Mouse (Mus musculus): ENCODE results near the gene Fgf4.

The Fgf4 gene

DNA sequence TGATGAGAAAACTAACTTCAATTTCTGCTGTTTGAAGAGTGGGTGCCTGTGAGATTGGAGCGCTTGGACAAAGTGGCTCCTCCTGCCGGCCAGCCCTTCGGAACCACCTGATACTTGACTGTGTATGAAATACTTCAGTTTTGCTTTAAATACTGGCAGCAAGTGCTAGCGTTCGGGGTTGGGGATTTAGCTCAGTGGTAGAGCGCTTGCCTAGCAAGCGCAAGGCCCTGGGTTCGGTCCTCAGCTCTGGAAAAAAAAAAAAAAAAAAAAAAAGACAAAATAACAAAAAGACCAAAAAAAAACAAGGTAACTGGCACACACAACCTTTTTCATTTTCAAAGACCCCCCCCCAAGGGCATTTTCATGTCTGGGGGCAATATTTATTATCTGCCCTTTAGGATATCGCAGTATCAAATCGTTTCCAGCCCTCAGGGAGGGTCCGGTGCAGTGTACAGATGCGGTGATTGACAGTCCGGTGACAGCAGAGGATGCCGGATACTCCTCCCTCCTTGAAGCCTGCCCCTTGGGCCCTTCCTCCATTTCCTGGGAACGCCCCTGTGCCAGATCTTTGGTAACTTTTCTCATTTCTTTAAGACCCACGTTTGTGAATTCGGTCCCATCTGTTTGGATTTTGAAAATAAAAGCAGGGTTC lies 67.3 kb downstream of the Fgf4 start:
- DNase-seq, result no peak

Data from lung, adult 18-20 months (tissue).